Mouse (Mus musculus): ENCODE results near the gene Ppargc1a. TPM values are rescaled to one million over a fixed set of nuclear protein-coding genes. Genes with fewer than 3 reads are reported as not detected.

The Ppargc1a gene
- polyA plus RNA-seq, 1 experiment from 2014 or later, result 3.2 TPM

DNA sequence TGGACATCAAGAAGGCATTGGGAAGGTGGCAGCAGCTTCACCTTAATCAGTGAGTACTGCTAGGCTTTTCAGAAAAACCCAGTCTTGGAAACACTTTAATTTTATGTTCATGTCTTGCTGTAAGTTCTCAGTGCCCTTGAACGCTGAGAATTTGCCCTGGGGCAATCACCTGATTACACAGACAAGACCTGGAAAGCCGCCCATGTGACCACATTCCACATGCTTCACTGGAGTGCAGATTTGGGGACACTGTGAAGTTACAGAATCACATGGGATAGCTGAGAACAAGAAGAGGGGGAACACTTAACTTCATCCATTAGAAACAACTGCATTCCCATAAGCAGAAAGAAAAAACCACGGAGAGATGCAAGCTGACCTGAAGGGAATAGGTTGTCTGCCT lies 115.5 kb downstream of the Ppargc1a start:
- H3K4me2 ChIP-seq, result no peak overlapping the region
- DNase-seq, result no peak
- no peaks in the 10 kb centered on the region for H3K27me3 ChIP-seq (ENCODE audit: insufficient read depth, low read length)
- WGBS, result 64% methylated on average over 3 of the region's 3 CpGs
- no peak for TF ChIP-seq CTCF (IDR thresholded peaks at IDR 0.05; ENCODE audit: low read depth)
- H3K4me3 ChIP-seq (ENCODE audit: low read depth, low read length), result no peak overlapping the region
- no peaks in the 10 kb centered on the region for H3K4me1 ChIP-seq (ENCODE audit: insufficient read depth)
- no peaks in the 10 kb centered on the region for H3K9me3 ChIP-seq (ENCODE audit: low read depth, low read length)
- ATAC-seq (ENCODE audit: insufficient read depth), result no peak
- H3K9ac ChIP-seq, result no peak overlapping the region
- H3K27ac ChIP-seq (ENCODE audit: low read depth), result no peak overlapping the region
- no peaks in the 10 kb centered on the region for H3K36me3 ChIP-seq (ENCODE audit: insufficient read depth)

DNA sequence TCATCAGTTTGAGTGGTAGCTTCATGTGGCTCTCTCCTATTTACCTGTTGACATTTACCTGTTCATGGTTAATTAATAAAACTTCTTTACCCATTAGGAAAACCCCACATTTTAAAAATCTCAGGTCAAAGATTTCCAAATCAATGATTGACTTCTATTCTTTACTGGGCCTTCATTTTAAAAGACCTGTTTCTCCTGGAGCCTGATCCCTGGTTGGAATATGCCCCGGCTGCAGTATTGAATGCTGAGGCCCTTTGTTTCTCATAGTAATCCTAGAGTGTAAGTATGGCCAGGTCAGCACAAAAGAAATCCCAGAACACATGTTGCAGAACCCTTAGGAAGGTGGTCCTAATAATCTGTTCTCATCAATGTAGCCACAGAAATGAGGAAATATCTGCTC lies 119.9 kb downstream of the Ppargc1a start:
- 89% methylated on average over 1 of the region's 1 CpGs for WGBS
- no peak for ATAC-seq (ENCODE audit: insufficient read depth)
- Histone ChIP-seq H3K9me3 (ENCODE audit: low read depth, low read length) (no peaks in the 10 kb centered on the region), H3K27ac (ENCODE audit: low read depth) (no peak overlapping the region), H3K4me2 (no peak overlapping the region), H3K9ac (no peak overlapping the region), H3K36me3 (ENCODE audit: insufficient read depth) (no peaks in the 10 kb centered on the region), H3K4me1 (ENCODE audit: insufficient read depth) (no peaks in the 10 kb centered on the region), H3K27me3 (ENCODE audit: insufficient read depth, low read length) (no peaks in the 10 kb centered on the region), H3K4me3 (ENCODE audit: low read depth, low read length) (no peak overlapping the region)
- no peak for DNase-seq
- TF ChIP-seq CTCF (IDR thresholded peaks at IDR 0.05; ENCODE audit: low read depth), result no peak

DNA sequence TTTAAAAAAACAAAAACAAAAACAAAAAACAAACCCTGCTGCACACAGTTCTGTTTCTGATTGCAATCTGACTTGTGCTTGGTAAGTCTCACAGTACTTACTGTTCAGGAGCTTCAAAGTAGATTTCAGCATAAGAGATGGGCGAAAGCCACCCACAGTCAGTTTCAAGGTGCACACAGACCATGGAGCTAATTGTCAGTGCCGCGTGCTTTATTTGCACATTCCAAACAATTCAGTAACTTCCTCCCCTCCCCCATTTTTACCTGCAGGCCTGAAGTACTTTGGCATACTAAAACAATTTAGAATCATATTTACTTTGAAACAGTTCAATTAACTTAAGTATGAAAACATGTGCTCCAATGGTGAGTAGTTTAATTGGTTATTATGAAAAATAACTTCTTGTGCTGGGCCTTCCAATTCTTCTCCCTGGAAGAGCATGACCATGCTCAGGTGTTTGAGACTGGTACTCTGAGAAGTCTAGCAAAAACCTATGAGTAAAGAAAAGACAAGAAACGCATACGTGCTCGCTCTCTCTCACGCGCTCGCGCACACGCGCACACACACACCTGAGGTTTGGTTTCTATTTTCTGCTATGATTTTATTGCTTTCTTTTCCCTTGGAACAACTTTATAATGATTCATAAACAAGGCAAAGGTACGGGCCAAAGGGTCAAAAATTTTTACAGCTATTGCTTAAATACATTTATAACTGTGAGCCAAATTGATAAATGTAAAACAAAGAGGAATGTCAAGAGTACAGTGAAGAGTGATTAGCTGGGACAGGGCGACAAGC lies 121.0 kb downstream of the Ppargc1a start:
- Histone ChIP-seq H3K27me3 (ENCODE audit: insufficient read depth, low read length) (no peaks in the 10 kb centered on the region), H3K9ac (no peak overlapping the region), H3K36me3 (ENCODE audit: insufficient read depth) (no peaks in the 10 kb centered on the region), H3K4me2 (no peak overlapping the region), H3K9me3 (ENCODE audit: low read depth, low read length) (no peaks in the 10 kb centered on the region), H3K4me3 (ENCODE audit: low read depth, low read length) (no peak overlapping the region), H3K27ac (ENCODE audit: low read depth) (no peak overlapping the region), H3K4me1 (ENCODE audit: insufficient read depth) (no peaks in the 10 kb centered on the region)
- ATAC-seq (ENCODE audit: insufficient read depth), result no peak
- TF ChIP-seq CTCF (IDR thresholded peaks at IDR 0.05; ENCODE audit: low read depth), result no peak
- no peak for DNase-seq
- WGBS, result 78% methylated on average over 14 of the region's 14 CpGs

DNA sequence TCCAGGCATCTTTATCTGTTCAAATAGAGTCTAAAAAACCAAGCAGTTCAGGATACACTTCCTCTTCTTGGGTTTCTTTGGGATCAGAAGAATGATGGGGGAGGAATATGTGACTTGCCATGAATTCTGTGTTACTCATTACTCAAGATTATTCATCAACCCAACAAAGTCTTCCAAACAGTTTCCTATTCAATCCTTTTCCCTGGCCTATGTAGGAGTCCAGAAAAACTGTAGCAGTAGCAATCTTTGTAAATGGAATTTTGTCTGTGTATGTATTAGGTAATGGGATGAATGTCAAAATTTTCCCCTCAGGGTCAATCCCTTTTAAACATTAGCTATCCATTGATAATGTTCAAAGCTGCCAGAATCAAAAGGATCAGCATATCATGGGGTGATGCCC lies 121.8 kb downstream of the Ppargc1a start:
- no peak overlapping the region for H3K4me3 ChIP-seq (ENCODE audit: low read depth, low read length)
- TF ChIP-seq CTCF (IDR thresholded peaks at IDR 0.05; ENCODE audit: low read depth), result no peak
- H3K9ac ChIP-seq, result no peak overlapping the region
- H3K27me3 ChIP-seq (ENCODE audit: insufficient read depth, low read length), result no peaks in the 10 kb centered on the region
- DNase-seq (no peak), ATAC-seq (ENCODE audit: insufficient read depth) (no peak)
- no peaks in the 10 kb centered on the region for H3K36me3 ChIP-seq (ENCODE audit: insufficient read depth)
- no peaks in the 10 kb centered on the region for H3K4me1 ChIP-seq (ENCODE audit: insufficient read depth)
- H3K9me3 ChIP-seq (ENCODE audit: low read depth, low read length), result no peaks in the 10 kb centered on the region
- H3K4me2 ChIP-seq, result no peak overlapping the region
- no peak overlapping the region for H3K27ac ChIP-seq (ENCODE audit: low read depth)

DNA sequence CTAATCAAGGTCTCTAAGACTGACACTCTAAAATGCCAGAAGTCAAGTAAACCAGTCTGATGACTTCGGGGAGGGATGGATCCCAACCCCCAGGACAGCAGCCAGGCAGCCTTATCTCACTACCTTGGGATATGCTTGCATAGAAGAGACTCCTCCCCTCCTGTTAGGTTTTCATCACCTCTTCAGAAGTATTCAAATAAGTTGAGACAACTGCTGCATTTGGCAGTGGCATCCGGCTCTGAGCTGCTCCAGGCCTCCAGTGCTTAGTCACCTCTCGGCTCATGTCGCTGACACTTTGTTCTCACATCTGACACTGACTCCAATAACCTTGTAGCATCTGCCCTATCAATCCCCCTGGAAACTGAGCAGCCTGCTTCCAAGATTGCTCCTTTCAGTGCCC lies 127.8 kb downstream of the Ppargc1a start:
- ATAC-seq (ENCODE audit: insufficient read depth) (no peak; the same call in 1 of the 2 replicates), DNase-seq (no peak)
- no peak overlapping the region for H3K4me3 ChIP-seq (ENCODE audit: low read depth, low read length)
- H3K9ac ChIP-seq, result no peak overlapping the region
- WGBS, result 2% methylated on average over 4 of the region's 4 CpGs
- no peak overlapping the region for H3K27ac ChIP-seq (ENCODE audit: low read depth)
- H3K9me3 ChIP-seq (ENCODE audit: low read depth, low read length), result no peaks in the 10 kb centered on the region
- TF ChIP-seq CTCF (IDR thresholded peaks at IDR 0.05; ENCODE audit: low read depth), result no peak
- no peak overlapping the region for H3K4me2 ChIP-seq
- H3K36me3 ChIP-seq (ENCODE audit: insufficient read depth), result no peaks in the 10 kb centered on the region
- H3K27me3 ChIP-seq (ENCODE audit: insufficient read depth, low read length), result no peaks in the 10 kb centered on the region
- H3K4me1 ChIP-seq (ENCODE audit: insufficient read depth), result no peaks in the 10 kb centered on the region

DNA sequence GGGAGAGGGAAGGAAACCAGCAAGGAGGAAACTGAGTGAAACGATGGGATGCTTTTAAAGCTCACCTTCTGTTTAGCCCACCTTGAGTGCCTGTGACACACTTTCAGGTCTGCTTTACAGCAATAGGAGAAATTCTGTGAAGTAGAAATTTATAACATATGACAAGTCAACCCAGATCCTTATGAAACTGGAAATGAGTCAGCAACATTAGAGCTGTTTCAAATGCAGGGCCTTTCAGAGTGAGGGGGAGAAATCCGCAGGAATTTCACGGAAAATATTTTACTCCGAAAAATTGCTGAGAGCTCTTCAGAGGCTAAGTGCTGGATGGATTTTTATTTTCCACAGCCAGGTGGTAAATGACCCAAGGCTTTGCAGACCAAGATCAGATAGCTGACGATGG lies 133.6 kb downstream of the Ppargc1a start:
- WGBS, result 77% methylated on average over 5 of the region's 5 CpGs
- Histone ChIP-seq H3K27me3 (ENCODE audit: insufficient read depth, low read length) (no peaks in the 10 kb centered on the region), H3K4me1 (ENCODE audit: insufficient read depth) (no peaks in the 10 kb centered on the region), H3K9me3 (ENCODE audit: low read depth, low read length) (no peaks in the 10 kb centered on the region), H3K36me3 (ENCODE audit: insufficient read depth) (no peaks in the 10 kb centered on the region), H3K4me2 (no peak overlapping the region), H3K9ac (no peak overlapping the region), H3K27ac (ENCODE audit: low read depth) (no peak overlapping the region), H3K4me3 (ENCODE audit: low read depth, low read length) (no peak overlapping the region)
- TF ChIP-seq CTCF (IDR thresholded peaks at IDR 0.05; ENCODE audit: low read depth), result no peak
- ATAC-seq (ENCODE audit: insufficient read depth), result no peak
- no peak for DNase-seq

DNA sequence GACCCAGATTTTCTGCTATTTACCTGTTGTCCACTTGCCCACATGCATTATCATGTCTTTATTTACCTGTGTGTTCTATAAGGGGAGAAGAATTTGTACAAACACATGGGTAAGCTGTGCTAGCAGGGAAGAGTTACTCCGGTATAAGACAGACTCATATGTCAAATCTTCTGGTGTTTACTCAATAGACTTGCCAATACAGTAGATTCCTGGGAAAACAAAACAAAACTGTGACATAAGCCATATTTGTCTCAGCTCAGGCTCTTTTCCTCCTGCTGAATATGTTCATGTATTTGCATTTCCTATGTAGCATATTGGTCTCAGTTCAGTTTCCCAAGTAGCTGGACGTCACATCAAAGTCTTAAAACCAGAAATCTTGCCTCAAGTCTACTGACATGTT lies 135.0 kb downstream of the Ppargc1a start:
- Histone ChIP-seq H3K4me1 (ENCODE audit: insufficient read depth) (no peaks in the 10 kb centered on the region), H3K27ac (ENCODE audit: low read depth) (no peak overlapping the region), H3K4me2 (no peak overlapping the region), H3K27me3 (ENCODE audit: insufficient read depth, low read length) (no peaks in the 10 kb centered on the region), H3K4me3 (ENCODE audit: low read depth, low read length) (no peak overlapping the region), H3K9ac (no peak overlapping the region), H3K36me3 (ENCODE audit: insufficient read depth) (no peaks in the 10 kb centered on the region), H3K9me3 (ENCODE audit: low read depth, low read length) (no peaks in the 10 kb centered on the region)
- no peak for ATAC-seq (ENCODE audit: insufficient read depth)
- no peak for TF ChIP-seq CTCF (IDR thresholded peaks at IDR 0.05; ENCODE audit: low read depth)
- DNase-seq, result no peak
- 76% methylated on average over 2 of the region's 2 CpGs for WGBS
